Mouse (Mus musculus) spleen, postnatal 4 days (tissue): ENCODE measurements around the gene Stk19.
A peak's percentile ranks its signal among the peaks of the same experiment; 100 is the strongest.
"Not testable (repeated sequence)": the region's sequence is repeated elsewhere in the genome, so short reads cannot be mapped to it uniquely, and the experiment has no call there.

ENCODE experiments used
- DNase-seq, 2 experiments: peaks; one replicate each; pipeline ENCODE4 v3.0.0; 2022; ENCODE audit warnings: low spot score in 2 of 2

Gene Stk19

DNA sequence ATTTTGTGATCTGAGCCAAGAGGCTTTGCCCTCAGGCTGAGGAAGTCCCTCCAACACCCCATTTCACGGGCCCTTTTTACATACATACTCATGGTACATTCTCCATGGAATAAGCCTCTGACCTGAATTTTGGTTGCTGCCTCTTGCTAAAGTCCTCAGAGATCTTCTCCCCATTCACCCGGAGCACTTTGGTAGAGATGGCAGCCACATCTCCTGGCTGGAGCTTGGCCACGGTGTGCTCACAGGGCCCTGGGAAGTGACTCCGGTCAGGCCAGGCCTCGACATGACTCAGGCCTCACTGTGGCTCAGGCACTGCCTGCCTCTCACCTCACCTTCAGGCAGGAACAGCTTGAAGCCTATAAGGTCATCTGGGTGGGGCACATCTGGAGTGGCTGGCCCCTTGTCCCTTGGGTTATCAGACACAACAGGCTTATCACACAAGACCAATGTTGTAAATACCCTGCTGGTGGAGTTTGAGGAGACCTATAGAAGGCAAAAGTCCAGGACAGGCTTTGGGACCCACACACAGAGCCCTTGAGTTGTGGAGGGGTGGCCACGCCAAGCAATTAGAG, 4.1 kb upstream of the Stk19 start:
- no peak for DNase-seq

DNA sequence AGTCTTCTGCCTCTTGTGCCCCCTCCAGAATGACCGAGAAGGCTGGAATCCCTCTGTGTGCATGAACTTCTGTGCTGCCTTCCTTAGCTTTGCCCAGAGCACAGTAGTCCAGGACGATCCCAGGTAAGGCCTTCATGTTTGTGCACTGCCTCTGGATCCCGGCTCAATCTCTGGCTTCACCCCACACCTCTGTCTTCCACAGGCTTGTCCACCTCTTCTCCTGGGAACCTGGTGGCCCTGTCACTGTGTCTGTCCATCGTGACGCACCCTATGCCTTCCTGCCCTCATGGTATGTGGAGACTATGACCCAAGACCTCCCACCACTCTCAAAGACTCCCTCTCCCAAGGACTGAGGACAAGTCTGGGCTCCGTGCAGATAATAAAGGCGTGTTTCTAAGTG, 2.0 kb upstream of the Stk19 start:
- DNase-seq: no peak

DNA sequence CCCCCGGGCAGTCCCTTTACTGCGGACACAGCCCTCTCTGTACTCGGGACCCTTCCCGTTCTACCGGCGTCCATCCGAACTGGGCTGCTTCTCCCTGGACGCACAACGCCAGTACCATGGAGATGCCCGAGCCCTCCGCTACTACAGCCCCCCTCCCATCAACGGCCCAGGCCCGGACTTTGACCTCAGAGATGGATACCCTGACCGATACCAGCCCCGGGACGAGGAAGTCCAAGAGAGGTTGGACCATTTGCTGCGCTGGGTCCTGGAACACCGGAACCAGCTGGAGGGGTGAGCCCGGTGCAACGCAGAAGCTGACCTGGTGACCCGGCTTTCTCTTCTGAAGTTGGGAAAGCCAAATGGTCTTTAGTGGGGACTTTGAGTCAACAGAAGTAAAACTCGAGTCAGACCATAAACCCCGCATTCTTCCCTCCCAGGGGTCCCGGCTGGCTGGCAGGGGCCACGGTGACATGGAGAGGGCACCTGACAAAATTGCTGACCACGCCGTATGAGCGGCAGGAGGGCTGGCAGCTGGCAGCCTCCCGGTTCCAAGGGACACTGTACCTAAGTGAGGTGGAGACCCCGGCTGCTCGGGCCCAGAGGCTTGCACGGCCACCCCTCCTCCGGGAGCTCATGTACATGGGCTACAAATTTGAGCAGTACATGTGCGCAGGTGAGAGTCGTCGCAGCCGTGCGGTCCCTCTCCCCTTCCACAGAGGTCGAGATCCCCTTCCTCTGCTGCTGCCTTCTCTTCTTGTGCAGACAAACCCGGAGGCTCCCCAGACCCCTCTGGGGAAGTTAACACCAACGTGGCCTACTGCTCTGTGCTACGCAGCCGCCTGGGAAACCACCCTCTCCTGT, 949 bp upstream of the Stk19 start:
- DNase-seq: no peak

DNA sequence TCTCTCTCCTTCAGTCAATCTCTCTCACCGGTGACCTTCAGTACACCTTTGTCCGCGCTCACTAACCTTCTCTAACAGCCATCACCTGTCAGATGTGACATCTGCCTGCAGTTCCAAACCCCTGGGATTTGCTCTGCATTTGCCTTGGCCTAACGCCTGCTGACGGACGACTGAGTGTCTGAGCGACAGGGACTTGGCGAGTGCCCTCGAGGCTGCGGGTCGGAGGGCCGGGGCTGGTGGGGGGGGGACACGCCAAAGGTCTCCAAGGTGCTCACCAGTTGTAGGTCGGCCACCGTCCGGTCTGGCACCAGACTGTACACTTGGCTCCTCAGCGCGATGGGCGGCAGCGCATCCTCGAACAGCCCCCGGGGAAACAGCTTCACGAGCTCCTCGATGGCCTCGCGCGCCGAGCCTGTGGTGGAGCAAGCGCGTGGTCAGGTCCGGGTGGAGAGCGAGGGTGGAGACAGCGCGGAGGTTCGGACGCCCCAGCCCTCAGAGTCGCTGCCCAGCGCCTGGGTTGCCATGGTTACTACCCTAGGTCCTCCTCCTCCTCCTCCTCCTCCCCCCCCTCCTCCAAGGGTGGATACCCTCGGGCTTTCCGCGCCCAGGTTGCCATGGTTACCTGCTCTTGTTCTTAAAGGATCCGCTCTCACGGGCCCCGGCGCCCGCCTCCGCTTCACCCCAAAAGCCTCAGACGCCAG, 440 bp downstream of the Stk19 start:
- no peak for DNase-seq

DNA sequence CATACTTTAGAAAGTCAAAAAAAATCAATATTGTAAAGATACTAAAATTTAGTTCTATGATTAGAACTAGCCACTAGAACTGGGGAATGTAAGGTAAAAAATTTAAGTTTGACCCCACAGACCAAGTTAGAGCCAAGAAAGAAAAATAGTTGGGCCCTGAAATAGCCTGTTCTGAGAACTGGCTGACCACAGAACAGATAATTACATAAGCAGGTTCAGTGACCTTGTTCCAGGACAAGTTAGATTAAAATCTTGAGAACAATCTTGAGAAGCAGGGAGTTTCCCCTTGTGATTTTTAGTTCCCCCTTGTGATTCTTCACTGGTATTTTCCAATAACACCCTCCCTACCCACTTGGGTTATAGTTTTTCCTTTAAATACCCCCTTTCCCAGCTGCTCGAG, 6.0 kb downstream of the Stk19 start:
- not testable (repeated sequence) for DNase-seq

DNA sequence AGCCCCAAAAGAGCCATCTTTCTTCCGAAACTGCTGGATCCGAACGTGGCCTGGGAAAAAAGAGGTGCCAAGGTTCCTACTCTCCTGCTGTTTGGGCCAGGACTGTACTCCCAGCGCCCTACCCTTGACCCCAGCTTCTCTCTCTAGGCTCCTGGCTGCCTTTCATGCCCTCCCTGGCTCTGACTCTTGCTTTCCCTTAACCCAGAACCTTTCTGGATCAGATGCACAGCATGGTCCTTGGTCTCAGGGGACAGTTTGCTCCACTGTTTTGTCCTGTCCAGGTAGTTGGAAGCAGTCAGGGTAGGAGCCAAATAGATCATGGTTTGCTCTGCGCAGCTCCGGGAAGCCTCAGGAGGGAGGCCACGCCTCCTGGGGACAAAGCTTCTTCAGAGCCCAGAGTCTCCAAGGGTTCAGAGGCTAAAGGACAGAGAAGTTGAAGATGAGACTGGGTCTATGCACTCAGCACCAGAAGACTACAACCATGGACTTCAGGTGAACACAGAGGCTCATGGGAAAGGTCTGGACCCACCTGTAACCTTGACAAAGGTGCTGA, 21.9 kb downstream of the Stk19 start:
- DNase-seq: no peak

DNA sequence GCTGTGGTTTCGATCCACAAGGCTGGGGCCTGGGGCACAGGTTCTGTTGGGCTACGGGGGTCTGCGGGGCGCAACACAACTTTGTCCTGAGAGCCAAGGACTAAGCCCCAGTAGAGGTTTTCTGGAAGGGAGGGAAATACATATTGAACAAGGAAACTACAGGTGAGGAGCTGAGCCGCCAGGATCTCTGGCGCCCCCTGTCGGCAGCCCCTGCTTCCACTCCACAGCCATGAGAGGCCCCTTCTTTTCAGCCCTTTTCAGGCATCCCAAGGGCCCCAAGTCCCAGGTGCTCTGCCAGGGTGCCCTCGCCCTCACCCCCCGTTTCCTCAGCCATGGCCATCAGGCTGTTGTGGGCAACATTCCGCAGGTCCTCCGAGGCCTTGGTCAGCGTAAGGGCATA, 23.0 kb downstream of the Stk19 start:
- DNase-seq: peak; percentile 28 to 82

DNA sequence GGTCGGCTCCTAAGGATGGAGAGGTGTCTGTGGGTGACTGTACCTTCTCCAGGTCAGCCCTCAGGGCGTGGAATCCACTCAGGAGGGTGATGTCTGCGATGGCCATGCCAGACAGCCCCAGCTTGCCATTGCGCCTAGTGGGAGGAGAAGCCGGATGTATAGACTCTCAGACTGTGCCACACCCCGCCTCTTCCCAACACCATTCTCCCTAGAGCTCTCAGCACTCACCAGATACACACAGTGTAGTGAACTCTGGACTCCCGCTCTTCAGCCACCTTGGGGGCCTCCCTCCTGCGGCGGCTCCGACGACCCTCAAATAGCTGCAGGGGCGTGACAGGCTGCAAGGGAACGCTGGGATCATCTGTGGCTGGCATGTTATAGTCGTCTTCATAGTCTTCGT, 25.5 kb downstream of the Stk19 start:
- DNase-seq: no peak

DNA sequence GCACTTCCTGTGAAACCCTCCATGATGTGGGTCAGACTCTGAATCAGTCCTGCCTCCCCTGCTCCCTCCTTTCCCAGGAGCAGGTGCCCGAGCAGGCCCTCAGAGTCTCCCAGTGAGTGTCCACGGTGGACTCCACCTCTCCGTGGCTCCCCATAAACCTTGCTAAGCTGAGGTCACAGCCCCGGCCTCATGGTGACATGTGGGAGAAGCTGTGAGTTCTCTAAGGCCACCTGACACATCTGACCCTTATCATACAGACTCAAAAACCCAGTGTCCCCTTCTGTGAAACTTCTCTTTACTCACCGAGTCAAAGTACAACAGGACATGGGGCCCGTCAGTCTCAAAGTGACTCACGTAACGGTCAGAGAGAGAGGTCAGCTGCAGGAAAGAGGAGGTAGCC, 25.9 kb downstream of the Stk19 start:
- DNase-seq: not testable (repeated sequence)

DNA sequence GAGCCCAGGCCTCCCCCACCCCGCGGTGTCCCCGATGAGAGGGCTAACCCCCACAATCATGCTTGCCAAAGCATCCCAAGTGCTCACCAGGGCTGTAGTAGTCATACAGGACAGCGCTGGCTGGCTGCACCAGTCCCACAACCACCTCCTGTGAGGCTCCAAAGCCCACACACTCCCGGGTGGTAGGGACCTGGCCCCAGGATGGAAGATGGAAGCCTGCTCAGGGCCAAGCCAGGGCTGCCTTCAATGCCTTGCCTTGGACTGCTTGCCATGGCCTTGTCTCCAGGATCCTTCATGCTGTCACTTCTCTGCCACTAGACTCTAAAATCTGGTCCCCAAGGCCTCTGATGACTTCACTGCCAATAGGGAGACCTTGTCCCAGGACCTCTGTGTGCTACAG, 26.3 kb downstream of the Stk19 start:
- DNase-seq: not testable (repeated sequence)

DNA sequence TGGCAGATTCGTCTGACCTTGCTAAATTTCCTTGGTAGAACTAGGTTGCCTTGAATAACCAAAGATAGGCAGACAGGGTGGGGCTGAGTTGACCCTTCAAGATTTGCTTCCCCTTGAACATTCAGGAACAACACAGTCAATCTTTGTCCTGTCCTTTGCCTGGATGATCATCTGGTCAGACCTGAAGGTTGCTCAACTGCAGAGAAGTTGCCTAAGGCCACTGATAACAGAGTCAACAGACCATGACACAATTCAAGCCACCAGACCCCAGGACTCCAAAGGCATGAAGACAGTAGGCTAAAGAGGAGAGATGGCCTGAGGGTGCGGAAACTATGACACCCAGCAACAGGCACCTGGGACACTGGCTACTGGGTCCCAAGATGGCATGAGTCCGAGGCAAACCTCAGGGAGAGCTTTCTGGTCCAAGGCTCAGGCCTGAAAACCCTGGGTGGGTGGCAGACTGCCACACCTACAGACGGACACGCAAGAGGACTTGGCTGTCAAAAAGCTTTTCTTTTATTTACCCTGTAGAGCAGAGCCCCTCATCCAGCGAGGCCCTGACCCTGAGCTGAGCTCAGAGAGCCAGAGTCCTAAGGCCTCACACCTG, 28.0 kb downstream of the Stk19 start:
- no peak for DNase-seq

DNA sequence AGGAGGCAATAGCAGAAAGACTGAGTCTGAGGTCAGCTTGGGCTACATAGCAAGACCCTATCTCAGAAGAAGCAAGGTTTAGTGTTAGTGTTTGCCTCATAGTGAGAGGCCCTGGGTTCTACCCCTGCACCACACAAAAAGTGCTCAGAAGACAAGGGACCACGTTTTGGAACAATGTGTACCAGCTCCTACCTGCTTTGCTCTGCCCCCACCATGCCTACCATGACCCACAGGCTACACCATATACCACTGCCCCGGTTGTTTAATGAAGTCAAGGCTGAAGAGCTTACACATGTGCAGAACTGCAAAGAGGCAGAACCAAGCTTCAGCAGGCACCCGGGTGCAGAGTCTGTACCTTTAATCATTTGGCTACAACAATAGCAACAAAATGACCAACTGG, 29.6 kb downstream of the Stk19 start:
- no peak for DNase-seq

DNA sequence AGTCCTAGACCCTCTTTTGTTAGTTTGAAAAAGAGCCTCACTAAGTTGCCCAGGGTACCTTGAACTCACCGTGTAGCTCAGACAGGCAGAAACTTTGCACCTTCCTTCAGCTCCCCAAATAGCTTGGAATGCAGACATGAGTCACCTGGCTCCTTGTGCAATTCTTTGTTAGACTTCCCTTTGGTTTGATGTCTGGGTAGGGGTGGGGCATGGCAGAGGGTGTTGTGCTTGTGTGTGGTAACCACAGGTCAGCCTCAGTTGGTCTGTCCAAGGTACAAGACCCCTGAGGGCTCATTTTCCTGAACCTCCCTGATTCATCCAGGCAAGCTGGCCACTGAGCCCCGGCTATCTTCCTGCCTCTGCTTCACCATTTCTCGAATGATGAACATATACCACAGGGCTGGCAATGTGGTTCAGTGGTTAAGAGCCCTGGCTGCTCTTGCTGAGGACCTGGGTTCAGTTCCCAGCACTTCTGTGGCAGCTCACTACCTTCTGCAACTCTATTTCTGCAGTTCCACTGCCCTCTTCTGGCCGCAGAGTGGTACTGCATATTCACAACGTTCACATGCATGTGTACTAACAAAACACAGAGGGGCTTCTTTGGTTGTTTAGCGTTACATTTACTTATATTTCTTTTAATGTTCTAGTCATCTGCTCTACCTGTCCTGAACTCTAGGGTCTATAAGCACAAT, 31.7 kb downstream of the Stk19 start:
- peak in 1 of 2 experiments; percentile 60 for DNase-seq

DNA sequence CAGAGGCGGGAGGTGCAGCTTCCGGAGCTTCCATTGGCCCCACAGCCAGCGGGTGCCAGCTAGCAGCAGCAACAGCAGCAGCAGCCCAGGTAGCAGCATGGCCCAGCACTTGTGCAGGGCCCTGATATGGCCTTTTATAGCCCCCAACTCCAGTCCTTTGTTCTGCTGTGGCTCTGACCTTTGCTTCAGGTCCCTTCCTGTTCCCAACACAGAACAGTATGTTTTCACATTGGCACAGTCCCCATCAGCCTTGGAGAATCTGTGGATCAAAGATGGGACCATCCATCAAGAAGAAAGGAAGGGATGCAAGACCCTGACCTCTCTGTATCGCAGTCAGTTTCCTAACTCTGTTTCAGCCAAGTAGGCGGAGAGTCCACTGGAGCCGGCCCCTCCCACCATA, 32.4 kb downstream of the Stk19 start, which contains the start of gene Cyp21a1:
Gene Cyp21a1, minus strand, starts transcription at position 261 of the 400 bp plus-strand sequence.
- DNase-seq: not testable (repeated sequence)

DNA sequence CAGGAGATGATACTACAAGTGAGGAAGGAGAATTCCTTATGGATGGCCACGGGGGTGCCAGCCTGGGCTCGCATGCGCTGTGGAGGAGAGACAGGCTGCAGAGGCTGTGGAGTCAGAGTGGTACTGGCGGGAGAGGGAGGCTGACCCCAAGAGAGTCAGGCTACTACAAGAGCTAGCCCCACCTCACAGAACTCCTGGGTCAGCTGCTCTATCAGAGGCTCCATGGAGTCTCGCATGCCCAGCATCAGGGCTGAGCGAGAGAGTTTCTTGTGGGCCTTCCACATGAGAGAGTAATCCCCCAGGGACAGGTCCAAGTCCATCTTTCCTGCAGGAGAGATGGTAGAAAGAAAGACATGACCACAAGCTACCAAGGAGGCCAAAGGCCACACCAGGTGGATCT, 33.4 kb downstream of the Stk19 start:
- not testable (repeated sequence) for DNase-seq

DNA sequence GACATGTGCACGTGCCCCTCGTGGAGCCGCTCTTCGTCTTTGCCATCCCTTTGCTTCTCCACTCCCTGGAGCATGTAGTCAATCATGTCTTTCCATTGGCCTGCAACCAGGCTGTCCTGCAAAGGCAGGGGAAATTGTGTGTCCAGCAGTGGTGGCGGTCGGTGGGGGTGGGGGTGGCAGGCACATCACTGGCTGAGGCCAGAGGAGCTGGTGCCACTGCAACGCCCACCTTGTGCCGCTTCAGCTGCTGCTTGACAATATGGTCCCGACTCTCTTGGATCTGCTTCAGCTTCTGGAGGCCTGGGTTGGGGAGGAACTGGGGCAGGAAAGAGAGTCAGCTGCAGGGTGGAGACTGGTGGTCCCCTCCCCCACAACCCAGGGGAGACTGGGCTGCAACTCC, 34.0 kb downstream of the Stk19 start:
- not testable (repeated sequence) for DNase-seq

DNA sequence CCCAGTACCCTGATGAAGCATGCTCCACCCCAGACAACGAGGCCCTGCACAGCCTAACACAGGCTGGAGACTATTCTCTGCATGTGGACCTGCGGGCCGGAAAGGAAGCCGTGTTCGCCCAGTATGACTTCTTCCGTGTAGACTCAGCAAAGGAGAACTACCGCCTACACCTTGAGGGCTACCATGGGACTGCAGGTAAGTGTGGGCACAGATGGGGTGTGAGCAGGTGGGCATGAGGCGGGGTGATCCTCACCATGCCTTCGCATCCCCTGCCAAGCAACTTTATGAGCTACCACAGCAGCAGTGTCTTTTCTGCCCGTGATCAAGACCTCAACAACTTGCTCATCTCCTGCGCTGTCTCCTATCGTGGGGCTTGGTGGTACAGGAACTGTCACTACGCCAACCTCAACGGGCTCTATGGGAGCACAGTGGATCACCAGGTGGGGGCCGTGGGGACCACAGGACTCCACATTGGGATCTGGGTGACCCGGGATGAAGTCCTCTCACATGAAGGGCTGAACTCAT, 35.9 kb downstream of the Stk19 start:
- peak in 1 of 2 experiments; percentile 59 for DNase-seq

DNA sequence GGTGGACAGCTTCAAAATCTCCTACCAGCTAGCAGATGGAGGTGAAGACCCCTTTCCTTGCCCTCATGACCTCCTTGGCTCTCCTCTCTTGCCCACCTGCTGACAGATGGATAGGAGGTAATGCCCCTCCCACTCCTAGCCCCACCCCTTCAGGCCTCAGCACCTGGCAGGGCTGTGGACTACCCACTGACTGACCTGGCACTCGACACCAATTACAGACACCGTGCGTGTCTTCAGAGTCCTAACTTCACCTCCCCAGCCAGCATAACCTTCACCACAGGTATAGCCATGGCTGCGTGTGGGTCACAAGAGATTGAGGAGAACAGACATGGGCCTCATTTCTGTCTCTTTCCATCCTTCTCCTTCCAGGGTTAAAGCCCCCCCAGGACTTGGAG, 37.2 kb downstream of the Stk19 start:
- no peak for DNase-seq

DNA sequence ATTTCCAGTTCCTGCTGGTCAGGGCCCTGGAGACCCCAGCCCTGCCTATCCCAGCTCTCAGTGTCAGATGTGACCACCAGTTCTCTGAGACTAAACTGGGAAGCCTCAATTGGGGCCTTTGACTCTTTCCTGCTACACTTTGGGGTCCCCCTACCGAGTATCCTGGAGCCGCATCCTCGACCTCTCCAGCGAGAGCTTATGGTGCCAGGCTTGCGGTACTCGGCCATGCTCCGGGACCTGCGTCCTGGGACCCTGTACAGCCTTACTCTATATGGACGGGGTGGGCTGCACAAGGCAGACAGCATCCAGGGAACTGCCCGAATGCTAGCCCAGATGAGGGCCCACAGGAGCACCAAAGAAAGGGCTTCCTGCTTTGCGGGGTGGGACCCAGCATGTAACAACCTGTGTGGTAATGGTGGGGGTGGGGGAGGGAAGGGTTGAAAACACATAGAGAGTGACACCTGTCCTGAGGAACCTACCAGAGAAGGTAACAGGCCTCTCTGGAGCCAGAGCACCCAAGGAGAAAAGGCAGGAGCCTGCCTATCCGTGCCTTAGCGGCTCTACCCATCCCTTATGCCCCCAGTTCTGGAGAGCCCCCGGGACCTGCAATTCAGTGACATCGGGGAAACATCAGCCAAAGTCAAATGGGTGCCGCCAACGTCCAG, 37.7 kb downstream of the Stk19 start:
- no peak for DNase-seq

DNA sequence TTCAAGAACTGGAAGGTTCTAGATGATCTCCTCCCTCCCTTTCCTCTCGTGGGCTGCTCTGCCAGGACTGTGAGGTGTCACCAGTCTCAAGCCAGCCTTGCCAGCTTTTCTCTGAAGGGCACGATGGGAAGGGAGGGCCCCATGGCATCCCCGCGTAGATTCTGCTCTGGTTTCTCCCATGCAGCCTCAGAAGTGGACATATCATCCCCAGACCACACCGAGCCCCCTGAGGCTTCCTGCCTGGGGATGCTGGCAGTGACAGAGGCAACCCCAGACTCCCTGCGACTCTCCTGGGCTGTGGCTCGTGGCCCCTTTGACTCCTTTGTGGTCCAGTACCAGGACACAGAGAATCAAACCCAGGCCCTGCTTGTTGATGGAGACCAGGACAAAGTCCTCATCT, 38.7 kb downstream of the Stk19 start:
- peak in 1 of 2 experiments; percentile 9 for DNase-seq
